Mouse (Mus musculus): ENCODE data around the gene Morc2b.
"Not testable (repeated sequence)": the region's sequence is repeated elsewhere in the genome, so short reads cannot be mapped to it uniquely, and the experiment has no call there.

DNA sequence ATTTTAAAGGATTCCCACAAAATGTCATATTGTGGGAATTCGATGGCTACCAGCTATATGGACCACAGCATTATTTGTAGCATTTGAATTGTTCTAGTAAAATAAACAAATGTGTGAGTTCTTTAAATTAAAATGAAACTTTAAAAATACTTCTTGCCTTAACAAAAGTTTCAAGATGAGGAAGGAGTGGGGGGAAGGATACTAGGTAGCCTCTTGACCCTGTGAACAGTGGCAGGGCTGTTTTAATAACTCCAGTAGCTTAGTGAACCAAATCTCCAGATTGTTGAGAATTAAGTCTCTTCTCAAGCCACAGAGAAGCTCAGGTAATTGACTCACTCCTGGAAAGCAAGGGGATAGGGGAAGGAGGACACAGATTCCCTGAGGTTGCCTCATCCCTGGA, 28.7 kb upstream of the Morc2b start, which contains the start of gene Olfr55:
- not testable (repeated sequence) for TF ChIP-seq CTCF (IDR thresholded peaks at IDR 0.05; ENCODE audit: borderline replicate concordance, extremely low read depth, insufficient read depth, insufficient read length); POLR2A (IDR thresholded peaks at IDR 0.05; ENCODE audit: borderline replicate concordance, extremely low read depth, insufficient read depth, insufficient read length, poor library complexity, severe bottlenecking)
